Mouse (Mus musculus): ENCODE results near the gene Psme1.

GRCm38 (mm10) chr14:55575711-55576110 is 2.2 kb upstream of the Psme1 start:
- no peak for TF ChIP-seq CTCF (IDR thresholded peaks at IDR 0.05; ENCODE audit: borderline replicate concordance, control insufficient read depth, extremely low read depth, insufficient read depth, low read length, poor library complexity)
- TF ChIP-seq POLR2A (IDR thresholded peaks at IDR 0.05; ENCODE audit: control insufficient read depth, extremely low read depth, insufficient read depth, low read length, poor library complexity): no peak

All from thymus, adult 2 months (tissue).